Mouse (Mus musculus) A20 (cell line): ENCODE measurements around the gene Rreb1.
A peak's percentile ranks its signal among the peaks of the same experiment; 100 is the strongest.

ENCODE experiments used
- DNase-seq: peaks from one replicate; pipeline ENCODE4 v3.0.0-alpha.2; 2011; ENCODE audit warnings: low read depth, low spot score

Rreb1 gene

GRCm38 (mm10) chr13:37943466-37943865 is 165.3 kb downstream of the Rreb1 start:
- DNase-seq: no peak

DNA sequence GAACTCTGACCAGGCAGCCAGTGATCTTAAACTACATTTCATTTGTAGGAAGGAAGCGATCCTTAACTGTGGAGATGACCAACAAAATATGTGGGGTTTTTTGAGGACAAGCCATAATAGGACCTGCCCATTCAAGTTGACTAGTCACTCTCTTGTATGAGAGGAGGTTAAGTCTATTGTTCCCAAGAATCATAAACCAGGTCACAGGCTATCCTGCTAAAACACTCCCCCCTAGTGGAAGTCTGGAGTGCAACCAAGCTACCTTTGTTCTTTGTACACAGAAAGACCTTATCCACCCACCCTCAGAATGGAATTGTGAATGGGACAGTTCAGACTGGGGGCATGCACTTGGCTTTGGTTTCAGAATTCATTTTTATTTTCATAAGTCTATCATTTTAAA is 166.1 kb downstream of the Rreb1 start:
- peak; percentile 39 for DNase-seq

DNA sequence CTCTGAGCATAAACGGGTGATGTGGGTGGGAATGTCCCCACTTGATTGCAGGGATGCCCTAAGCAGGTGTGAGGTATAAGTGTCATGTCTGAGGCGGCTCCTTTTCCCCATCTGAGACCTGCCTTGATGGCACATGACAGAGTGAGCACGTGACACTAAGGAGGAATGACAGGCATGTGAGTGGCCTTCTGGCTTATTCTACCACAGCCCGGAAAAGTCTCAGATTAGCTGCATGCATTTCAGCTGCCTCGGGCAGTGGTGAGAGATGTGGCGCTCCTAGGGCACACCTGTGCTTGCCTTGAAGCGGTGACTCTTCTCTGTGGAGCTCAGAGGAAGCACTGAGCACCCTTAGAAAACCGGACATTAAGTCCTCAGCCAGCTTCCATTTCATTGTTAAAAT is 167.2 kb downstream of the Rreb1 start:
- DNase-seq: no peak

DNA sequence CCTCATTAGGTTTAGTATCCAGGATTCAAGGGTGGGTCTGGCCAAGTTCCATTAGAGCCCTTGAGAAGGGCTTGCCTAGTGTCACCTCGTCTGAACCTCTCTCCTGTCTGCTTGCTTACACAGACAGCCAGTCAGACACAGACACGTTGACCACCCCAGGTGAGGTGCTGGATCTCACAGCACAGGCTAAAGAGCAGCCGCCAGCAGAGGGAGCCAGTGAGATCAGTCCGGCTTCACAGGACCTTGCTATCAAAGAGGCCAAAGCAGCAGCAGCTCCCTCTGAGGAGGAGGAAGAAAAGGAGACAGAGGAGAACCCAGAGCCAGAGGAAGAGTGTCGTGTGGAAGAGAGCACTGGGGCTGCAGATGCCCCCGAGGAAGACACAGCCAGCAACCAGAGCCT is 168.5 kb downstream of the Rreb1 start:
- DNase-seq: peak; percentile 78

DNA sequence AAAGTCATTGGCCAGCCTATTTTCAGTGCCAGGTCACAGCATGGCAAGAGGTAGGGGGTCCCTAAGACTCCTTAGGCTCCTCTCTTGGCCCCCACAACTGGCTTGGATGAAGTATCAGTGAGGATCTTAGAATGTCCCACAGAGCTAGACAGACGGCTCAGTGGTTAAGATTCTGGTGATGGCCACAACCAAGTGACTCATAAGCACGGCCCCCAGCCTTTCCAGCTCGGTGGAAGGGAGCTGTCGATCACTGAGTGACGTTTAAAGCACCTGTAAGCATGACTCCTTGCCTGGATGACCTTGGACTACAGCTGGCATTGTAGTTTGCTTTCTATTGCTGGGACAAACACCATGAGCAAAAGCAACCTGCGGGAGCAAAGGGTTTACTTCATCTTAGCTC is 174.8 kb downstream of the Rreb1 start:
- no peak for DNase-seq

GRCm38 (mm10) chr13:37954318-37954717 is 176.1 kb downstream of the Rreb1 start:
- no peak for DNase-seq

GRCm38 (mm10) chr13:37958498-37959238 is 180.5 kb downstream of the Rreb1 start:
- DNase-seq: peak; percentile 82

DNA sequence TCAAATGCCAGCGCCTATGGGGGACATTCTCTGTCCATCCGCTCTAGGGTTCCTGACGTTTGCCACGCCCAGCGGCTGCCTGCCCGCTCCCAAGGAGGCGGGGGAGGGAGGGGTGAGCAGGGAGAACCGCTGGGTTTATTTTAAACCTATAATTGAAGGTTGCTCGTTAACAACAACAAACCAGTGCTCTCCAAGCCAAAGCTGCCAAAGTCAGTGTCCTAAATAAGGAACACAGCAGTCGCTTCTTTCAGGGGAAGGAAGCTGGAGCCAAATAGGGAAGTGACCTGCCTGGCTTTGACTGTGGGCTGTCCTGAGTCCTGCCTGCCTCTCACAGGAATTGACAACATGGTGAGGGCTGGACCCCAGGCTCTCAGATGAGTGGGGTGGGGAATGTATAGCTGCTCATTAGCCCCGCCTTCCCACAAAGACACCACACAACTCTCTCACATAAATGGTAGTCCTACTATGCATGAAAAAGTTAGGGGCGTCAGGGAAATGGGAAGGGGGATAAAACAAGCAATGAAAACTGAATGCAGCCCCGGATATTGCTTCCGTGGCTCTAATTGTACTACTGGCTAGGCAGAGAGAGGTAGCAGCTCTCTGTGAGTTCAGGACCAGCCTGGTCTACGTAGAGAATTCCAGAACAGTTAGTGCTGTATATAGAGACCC is 181.2 kb downstream of the Rreb1 start:
- peak; percentile 45 for DNase-seq

DNA sequence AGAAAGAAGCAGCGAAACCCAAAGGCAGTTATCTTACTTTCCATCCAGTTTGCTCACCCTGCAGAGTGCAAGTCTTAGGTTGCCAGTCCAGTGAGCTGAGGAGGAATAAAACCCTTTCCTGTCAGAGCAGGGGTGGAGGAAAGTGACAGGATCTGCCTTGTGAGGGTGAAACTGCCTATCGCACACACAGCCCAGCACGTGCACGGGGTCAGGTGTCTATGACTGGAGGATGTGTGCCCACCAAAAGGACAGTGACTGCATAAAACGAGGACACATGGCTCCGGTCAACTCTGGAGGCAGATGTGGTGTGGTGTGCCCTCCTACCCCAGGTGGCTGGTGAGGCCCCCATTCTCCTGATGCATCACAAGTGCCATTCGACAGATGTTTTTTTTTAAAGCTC is 181.7 kb downstream of the Rreb1 start:
- peak; percentile 64 for DNase-seq

- DNase-seq: no peak
Measured at GRCm38 (mm10) chr13:37962541-37962940, 184.3 kb downstream of the Rreb1 start.

DNA sequence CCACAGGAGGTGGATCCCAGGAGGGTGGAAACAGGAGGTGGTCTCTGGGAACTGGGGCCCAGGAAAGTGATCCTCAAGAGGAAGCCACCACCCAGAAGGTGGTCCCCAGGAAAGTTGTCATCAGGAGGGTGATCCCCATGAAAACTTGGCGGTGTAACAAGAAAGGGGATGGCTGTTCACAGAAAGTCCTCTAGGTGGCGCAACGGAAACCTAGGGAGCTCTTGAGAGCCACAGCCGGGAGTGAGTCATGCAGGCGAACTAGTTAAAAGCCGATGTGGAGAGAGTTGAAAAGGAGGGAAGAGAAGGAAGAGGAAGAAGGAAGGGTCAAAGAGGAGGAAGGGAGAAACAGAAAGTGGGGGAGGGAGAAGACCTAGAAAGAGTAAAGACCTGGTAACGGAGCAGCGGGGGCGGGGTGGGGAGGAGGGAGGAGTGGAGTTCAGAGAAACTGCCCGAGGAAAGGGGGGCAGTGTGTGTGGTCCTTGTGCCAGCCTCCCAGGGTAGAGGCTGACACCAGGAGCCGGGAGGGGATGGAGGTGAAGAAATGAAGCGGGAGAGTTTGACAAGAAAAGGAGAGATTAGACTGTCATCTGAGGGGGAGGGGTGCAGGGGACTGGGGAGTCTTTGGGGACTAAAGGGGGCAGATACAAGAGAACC is 185.3 kb downstream of the Rreb1 start:
- DNase-seq: peak; percentile 88

GRCm38 (mm10) chr13:37964128-37965087 is 186.2 kb downstream of the Rreb1 start:
- DNase-seq: peak; percentile 79

DNA sequence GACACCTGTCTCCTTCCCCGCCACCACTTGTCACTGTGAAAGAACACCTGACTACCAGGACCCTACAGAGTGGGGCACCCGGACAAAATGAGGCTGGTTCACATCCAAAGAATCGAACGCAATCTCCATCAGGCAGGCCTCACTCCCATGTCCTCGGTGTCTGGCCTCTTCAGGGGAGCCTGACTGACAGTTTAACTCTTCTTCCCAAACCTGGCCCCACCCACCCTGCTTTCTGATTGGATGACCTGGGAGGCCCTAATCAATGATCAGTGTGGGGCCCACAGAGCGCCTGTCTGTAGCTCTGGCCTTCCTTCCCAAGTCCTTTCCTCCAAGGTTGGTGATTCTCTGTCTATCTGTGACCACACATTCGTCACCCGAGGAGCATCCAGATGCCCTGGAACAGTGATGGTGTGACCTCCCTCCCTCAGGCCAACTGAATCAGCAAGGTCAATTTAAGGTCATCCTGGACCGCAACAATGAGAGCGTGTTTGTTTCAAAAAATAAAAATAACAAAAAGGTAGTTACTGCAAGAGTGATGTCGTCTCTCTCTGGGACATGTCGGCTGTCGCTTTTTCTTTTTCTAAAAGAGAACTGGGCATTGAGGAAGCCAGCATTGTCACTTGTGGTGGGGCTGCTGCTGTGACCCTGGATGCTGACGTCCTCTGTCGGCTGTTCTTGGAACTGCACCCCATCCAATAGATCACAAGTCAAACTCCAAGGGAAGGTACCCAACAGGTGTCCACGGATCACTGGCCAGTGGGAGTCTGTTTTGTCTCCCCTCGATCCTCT is 187.1 kb downstream of the Rreb1 start:
- DNase-seq: peak; percentile 94

DNA sequence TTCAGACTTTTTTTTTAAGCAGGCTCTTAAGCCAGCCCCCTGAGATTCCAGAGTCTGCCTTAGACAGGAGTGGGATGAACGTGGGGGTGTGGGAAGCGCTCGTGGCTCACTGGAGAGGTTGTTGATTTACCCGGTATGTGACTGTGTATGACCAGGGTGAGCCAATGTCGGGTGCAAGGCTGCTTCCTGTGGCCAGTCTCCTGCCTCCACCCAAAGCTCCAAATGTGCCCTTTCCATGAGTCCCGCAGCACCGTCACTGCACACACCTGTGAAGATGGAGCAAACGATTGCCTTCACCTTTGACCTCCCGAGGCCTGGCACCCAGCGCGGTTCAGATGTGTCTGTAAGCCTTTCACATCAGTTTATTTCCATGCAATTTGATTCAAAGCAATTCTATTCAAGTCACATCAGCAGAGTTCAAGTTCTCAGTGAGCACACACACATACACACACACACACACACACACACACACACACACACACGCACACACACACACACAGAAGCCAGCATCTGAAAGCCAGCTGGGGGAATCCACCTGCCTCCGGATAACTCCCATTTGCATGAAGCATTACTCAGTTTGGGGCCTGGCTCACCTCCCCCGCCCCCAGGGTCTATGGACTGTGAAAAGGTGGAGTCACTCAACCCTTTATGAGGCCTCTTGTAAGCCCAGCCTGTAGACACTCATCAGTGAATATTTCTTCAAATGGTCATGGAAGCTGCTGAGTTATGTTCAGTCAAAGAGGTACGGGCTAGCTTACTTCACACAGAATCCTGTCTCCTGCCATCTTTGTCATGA is 188.3 kb downstream of the Rreb1 start:
- DNase-seq: peak; percentile 92

DNA sequence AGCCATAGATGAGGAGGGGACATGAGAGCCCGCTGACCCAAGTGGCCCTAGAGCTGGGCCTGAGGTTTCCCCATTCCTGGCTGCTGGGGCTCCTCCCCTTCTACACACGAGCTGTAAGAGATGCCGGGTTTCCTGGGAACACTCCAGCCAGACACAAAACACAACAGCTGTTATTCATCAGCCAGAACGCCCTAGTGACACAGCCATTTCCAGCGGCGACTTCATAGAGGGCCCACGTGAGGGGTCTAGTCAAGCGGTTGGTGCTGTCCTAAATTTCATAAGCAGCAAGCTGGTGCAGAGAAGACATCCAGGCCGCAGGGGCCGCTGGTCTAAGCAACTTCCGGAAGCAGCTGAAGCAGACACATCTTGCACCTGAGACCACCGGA is 188.8 kb downstream of the Rreb1 start:
- no peak for DNase-seq

- DNase-seq: no peak
Measured at GRCm38 (mm10) chr13:37967565-37967964, 189.4 kb downstream of the Rreb1 start.

GRCm38 (mm10) chr13:37969337-37969736 is 191.1 kb downstream of the Rreb1 start:
- peak; percentile 77 for DNase-seq

- DNase-seq: no peak
Measured at GRCm38 (mm10) chr13:37969988-37970387, 191.8 kb downstream of the Rreb1 start.

DNA sequence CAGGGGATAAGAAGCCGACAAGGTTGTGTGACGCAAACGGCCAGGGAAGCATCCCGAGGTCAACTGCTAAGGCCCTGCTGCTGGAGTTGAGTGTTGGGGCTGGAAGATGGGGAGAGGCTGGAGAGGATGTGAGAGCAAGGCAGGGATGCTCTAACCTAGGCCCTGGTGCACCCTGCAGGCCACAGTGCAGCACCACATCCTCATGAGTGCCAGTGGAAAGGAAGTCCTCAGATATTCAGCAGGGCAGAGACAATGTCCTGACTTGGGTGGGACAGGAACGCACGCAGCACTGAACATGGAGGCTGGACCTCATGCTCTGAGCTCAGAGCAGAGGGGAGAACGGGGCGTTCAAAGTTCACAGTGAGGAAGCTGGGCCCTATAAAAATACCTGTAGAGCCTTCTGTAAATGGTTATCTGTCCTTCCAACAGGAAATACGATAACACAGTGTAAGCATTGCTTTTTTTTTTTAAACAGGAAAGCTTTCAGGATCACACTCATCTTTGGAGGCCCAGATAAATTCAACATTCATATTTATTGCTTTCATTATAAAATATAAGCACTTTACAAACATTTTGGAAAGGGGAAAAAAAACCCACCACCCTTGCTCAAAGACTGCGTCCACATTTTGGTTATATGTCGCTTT is 192.8 kb downstream of the Rreb1 start:
- peak; percentile 34 for DNase-seq
